Mouse (Mus musculus) liver, embryonic 13.5 days (tissue): ENCODE data around the gene Bpi. TPM values are rescaled to one million over a fixed set of nuclear protein-coding genes. Genes with fewer than 3 reads are reported as not detected.

Experiments used
- ATAC-seq: fragments of 200-750 bp; cut with Nextera tagmentation; 2 replicates; pipeline ENCODE4 v1.8.0; 2017; ENCODE audit warnings: low read depth, mild to moderate bottlenecking, moderate number of reproducible peaks, moderate library complexity
- DNase-seq: peaks from one replicate; pipeline ENCODE4 v3.0.0; 2022
- H3K27ac ChIP-seq: fragments of 300-500 bp; sonication (generic); 2 replicates; pipeline ENCODE4 v1.5.1; 2015; ENCODE audit warnings: moderate library complexity, mild to moderate bottlenecking, inconsistent platforms
- H3K27me3 ChIP-seq: fragments of 300-500 bp; sonication (generic); 2 replicates; pipeline ENCODE4 v1.6.1; 2015; ENCODE audit warnings: mild to moderate bottlenecking, inconsistent platforms
- H3K36me3 ChIP-seq: fragments of 300-500 bp; sonication (generic); 2 replicates; pipeline ENCODE4 v1.6.1; 2015; ENCODE audit warnings: mild to moderate bottlenecking, inconsistent platforms
- H3K4me1 ChIP-seq: fragments of 300-500 bp; sonication (generic); replicated peaks from 2 replicates; pipeline ENCODE4 v1.6.1; 2015; ENCODE audit warnings: inconsistent platforms
- H3K4me2 ChIP-seq: fragments of 300-500 bp; sonication (generic); 2 replicates; pipeline ENCODE4 v1.6.1; 2015; ENCODE audit warnings: inconsistent platforms, mild to moderate bottlenecking, moderate library complexity
- H3K4me3 ChIP-seq: fragments of 300-500 bp; sonication (generic); replicated peaks from 2 replicates; pipeline ENCODE4 v1.5.1; 2015; ENCODE audit warnings: mild to moderate bottlenecking, inconsistent platforms
- H3K9ac ChIP-seq: fragments of 300-500 bp; sonication (generic); 2 replicates; pipeline ENCODE4 v1.6.1; 2015; ENCODE audit warnings: mild to moderate bottlenecking, inconsistent platforms
- H3K9me3 ChIP-seq: fragments of 300-500 bp; sonication (generic); replicated peaks from 2 replicates; pipeline ENCODE4 v1.6.1; 2016; ENCODE audit warnings: inconsistent platforms
- WGBS: fragments of 180-500 bp; shearing (Covaris S2); methylation state at CpG from one replicate; pipeline ENCODE4 v1.1.7; 2015; ENCODE audit not compliant: insufficient replicate concordance; 5-methylcytosine and 5-hydroxymethylcytosine counted together
- polyA plus RNA-seq: library from polyadenylated mRNA; unstranded; fragments of >200 nt; fragmentation: Nextera tagmentation; extraction: Ambion mirVana; gene quantifications from 2 replicates; pipeline ENCODE4 v1.2.1, GENCODE M21; 2015

The Bpi gene
- not detected in 2 replicates for polyA plus RNA-seq

GRCm38 (mm10) chr2:158258005-158258418 is at the start of gene Bpi:
Bpi (plus strand) TSS chr2:158258094.
- Histone ChIP-seq H3K36me3 (no peaks in the 10 kb centered on the region), H3K27me3 (0 out of 2 replicates have a peak, but pooled peaks cover 10% of the 10 kb centered on the region), H3K9me3 (no peaks in the 10 kb centered on the region), H3K4me1 (peaks cover 5% of the 10 kb centered on the region), H3K4me2 (peak within 1 kb of the TSS; percentile 19; the same call in 1 of the 2 replicates), H3K27ac (no peak within 1 kb of the TSS), H3K9ac (no peak within 1 kb of the TSS), H3K4me3 (no peak within 1 kb of the TSS)
- WGBS: 23% methylated on average over 18 of the region's 18 CpGs
- DNase-seq (no peak), ATAC-seq (peak; percentile 47; the same call in 1 of the 2 replicates)

- H3K27me3 ChIP-seq: peaks cover 18% of the 10 kb centered on the region
- 33% methylated on average over 9 of the region's 9 CpGs for WGBS
These were observed 48.1 kb upstream of the Bpi start for GRCm38 (mm10) chr2:158209776-158210175.

GRCm38 (mm10) chr2:158210503-158210902 is 47.4 kb upstream of the Bpi start:
- WGBS: 42% methylated on average over 4 of the region's 4 CpGs
- DNase-seq: peak; percentile 24

More at GRCm38 (mm10) chr2:158209776-158210175, 48.1 kb upstream of the Bpi start:
- DNase-seq: no peak
- ATAC-seq: no peak
- Histone ChIP-seq H3K9ac (no peak overlapping the region), H3K4me1 (peaks cover 22% of the 10 kb centered on the region), H3K27ac (no peak overlapping the region), H3K4me2 (no peak overlapping the region), H3K4me3 (no peak overlapping the region), H3K36me3 (no peaks in the 10 kb centered on the region), H3K9me3 (no peaks in the 10 kb centered on the region)

DNA sequence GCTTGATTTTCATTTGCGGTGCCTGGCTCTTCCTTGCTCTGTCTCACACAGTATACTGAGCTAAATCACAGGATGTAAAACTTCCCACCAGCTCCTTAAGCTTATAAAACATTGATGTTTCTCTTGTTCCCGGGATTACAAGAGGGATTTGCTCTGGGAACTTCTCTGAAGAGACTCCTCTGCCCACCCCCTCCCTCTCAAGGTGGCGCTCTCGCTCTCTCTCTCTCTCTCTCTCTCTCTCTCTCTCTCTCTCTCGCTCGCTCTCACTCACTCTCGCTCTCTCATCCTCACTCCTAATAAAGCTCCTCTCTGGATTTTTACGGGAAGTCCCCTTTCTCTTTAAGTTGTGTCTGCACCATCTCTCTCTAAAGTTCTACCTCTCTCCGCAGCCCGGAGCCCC is 46.9 kb upstream of the Bpi start:
- WGBS: 34% methylated on average over 10 of the region's 10 CpGs
- no peak for DNase-seq
- H3K4me2 ChIP-seq: no peak overlapping the region

More at GRCm38 (mm10) chr2:158210503-158210902, 47.4 kb upstream of the Bpi start:
- Histone ChIP-seq H3K27me3 (peaks cover 18% of the 10 kb centered on the region), H3K36me3 (no peaks in the 10 kb centered on the region), H3K4me2 (no peak overlapping the region), H3K9ac (no peak overlapping the region), H3K4me1 (peaks cover 26% of the 10 kb centered on the region), H3K4me3 (no peak overlapping the region), H3K9me3 (no peaks in the 10 kb centered on the region), H3K27ac (no peak overlapping the region)
- no peak for ATAC-seq

DNA sequence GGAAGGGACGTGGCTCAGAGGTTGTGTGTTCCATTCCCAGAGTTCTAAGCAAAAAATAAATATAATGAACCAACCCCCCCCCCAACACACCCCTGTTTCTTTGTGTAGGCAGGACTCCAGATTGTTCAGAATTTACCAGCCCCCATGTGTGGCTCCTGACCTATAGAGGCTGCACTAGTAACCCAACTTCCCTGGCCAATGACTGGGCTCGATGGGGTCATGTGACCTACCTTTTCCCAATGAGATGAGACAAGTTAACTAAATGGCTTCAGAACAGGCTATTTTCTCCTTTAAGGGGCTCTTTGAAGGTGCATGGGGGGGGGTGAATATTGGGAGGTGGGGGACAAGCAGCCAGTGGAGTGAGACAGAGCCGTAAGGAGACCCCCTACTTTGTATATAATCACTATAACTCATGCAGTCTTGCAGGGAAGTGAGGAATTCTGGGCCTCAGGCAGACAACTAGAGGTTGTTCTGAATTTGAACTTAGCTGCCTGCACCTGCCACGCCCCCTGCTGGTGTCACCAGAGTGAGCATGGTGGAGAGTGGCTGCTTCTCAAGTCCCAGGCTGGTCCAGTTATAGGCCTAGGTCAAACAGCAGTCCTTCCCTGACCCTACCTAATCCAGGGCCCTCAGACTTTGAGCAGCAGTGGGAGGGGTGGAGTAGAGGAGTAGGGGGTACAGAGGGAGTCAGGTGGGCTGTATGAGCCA is 46.0 kb upstream of the Bpi start:
- no peak overlapping the region for H3K27ac ChIP-seq

More for the DNA sequence above, 46.9 kb upstream of the Bpi start:
- Histone ChIP-seq H3K27ac (no peak overlapping the region), H3K4me3 (no peak overlapping the region), H3K9me3 (no peaks in the 10 kb centered on the region), H3K27me3 (peaks cover 18% of the 10 kb centered on the region), H3K9ac (no peak overlapping the region), H3K36me3 (no peaks in the 10 kb centered on the region), H3K4me1 (peaks cover 30% of the 10 kb centered on the region)
- ATAC-seq: no peak

DNA sequence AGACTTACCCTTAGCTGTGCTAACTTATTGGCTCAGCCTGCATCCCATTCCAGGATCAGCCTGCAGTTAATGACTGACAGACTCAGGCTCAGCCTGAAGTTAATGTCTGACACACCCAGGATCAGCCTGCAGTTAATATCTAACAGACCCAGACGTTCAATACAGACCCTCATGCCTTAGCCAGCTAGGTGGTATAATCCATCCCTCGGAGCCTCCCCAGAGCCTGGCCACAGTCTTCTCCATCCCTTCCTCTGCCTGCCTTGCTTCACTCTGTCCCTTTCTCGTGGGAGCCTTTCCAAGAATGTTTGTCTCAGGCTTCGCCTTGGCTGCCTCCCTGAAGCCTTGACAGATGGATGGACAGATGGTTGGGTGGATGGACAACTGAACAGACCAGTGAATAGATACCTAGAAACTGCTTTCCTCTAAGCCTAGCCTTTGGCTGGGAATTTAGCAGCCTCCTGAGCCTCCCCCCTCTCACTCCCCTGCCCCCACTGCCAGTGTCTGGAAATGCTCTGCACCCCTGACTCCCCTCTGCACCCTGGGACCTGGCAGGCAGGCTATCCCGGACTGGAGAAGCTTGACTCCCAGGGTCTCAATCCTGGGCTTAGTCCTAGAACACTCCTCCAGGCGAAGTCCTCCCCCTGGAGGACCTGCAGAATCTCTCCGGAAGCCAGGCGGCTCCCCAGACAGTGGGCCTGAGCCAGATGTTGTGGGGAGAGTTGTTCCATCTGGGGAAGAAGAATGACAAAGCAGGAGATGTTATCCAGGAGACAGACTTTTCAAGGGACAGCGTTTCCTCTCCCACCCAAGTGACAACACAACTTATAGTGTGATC is 42.4 kb upstream of the Bpi start:
- ATAC-seq: no peak
- H3K9me3 ChIP-seq: no peaks in the 10 kb centered on the region
- H3K9ac ChIP-seq: no peak overlapping the region
- peaks cover 20% of the 10 kb centered on the region for H3K4me1 ChIP-seq
- H3K4me3 ChIP-seq: no peak overlapping the region
- peaks cover 6% of the 10 kb centered on the region; the same call in 1 of the 2 replicates for H3K27me3 ChIP-seq
- no peak for DNase-seq
- H3K36me3 ChIP-seq: no peaks in the 10 kb centered on the region
- no peak overlapping the region for H3K27ac ChIP-seq
- H3K4me2 ChIP-seq: no peak overlapping the region
- WGBS: 44% methylated on average over 9 of the region's 9 CpGs

More for the DNA sequence above, 46.0 kb upstream of the Bpi start:
- Histone ChIP-seq H3K27me3 (peaks cover 18% of the 10 kb centered on the region), H3K4me1 (peaks cover 30% of the 10 kb centered on the region), H3K4me2 (no peak overlapping the region), H3K9me3 (no peaks in the 10 kb centered on the region), H3K4me3 (no peak overlapping the region), H3K9ac (no peak overlapping the region), H3K36me3 (no peaks in the 10 kb centered on the region)
- ATAC-seq (no peak), DNase-seq (no peak)
- 47% methylated on average over 4 of the region's 4 CpGs for WGBS

GRCm38 (mm10) chr2:158216510-158216909 is 41.4 kb upstream of the Bpi start:
- no peak for ATAC-seq
- Histone ChIP-seq H3K4me3 (no peak overlapping the region), H3K27me3 (peaks cover 7% of the 10 kb centered on the region; the same call in 1 of the 2 replicates), H3K4me1 (peaks cover 19% of the 10 kb centered on the region), H3K9me3 (no peaks in the 10 kb centered on the region), H3K27ac (no peak overlapping the region), H3K4me2 (no peak overlapping the region), H3K9ac (no peak overlapping the region), H3K36me3 (no peaks in the 10 kb centered on the region)
- WGBS: 62% methylated on average over 8 of the region's 8 CpGs
- DNase-seq: no peak

DNA sequence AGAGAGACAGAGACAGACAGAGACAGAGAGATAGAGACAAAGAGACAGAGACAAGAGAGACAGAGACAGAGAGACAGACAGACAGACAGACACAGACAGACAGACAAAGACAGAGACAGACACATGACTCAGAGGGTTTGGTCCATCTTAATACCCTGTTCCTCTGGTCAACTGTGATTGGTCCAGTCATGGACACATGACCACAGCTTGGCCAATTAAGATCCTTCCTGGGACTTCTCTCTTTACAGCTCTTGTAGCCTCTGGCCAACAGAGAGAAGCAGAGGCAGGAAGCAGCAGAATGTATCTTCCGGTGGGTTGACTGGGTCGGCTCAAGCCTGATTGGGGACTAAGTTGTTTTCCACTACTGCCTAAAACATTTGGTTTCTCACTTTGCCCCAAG is 38.3 kb upstream of the Bpi start:
- H3K27me3 ChIP-seq: 0 out of 2 replicates have a peak, but pooled peaks cover 2% of the 10 kb centered on the region
- H3K27ac ChIP-seq: no peak overlapping the region
- H3K4me1 ChIP-seq: peaks cover 10% of the 10 kb centered on the region
- H3K9ac ChIP-seq: no peak overlapping the region
- H3K9me3 ChIP-seq: no peaks in the 10 kb centered on the region
- DNase-seq (no peak), ATAC-seq (no peak)
- no peak overlapping the region for H3K4me3 ChIP-seq
- no peak overlapping the region for H3K4me2 ChIP-seq
- no peaks in the 10 kb centered on the region for H3K36me3 ChIP-seq
- WGBS: 55% methylated on average over 2 of the region's 2 CpGs

GRCm38 (mm10) chr2:158221446-158222084 is 36.3 kb upstream of the Bpi start:
- Histone ChIP-seq H3K4me2 (no peak overlapping the region), H3K36me3 (no peaks in the 10 kb centered on the region), H3K27ac (no peak overlapping the region), H3K9ac (no peak overlapping the region), H3K4me1 (no peaks in the 10 kb centered on the region; the same call in 1 of the 2 replicates), H3K9me3 (no peaks in the 10 kb centered on the region), H3K27me3 (0 out of 2 replicates have a peak, but pooled peaks cover 2% of the 10 kb centered on the region), H3K4me3 (no peak overlapping the region)
- 56% methylated on average over 9 of the region's 9 CpGs for WGBS
- DNase-seq (no peak), ATAC-seq (no peak)

- Histone ChIP-seq H3K9ac (no peak overlapping the region), H3K27ac (no peak overlapping the region), H3K36me3 (no peaks in the 10 kb centered on the region), H3K4me3 (no peak overlapping the region), H3K4me2 (no peak overlapping the region), H3K27me3 (peaks cover 10% of the 10 kb centered on the region), H3K9me3 (no peaks in the 10 kb centered on the region), H3K4me1 (no peaks in the 10 kb centered on the region; the same call in 1 of the 2 replicates)
- DNase-seq: no peak
- 57% methylated on average over 4 of the region's 4 CpGs for WGBS
- ATAC-seq: no peak
These were observed 35.2 kb upstream of the Bpi start for GRCm38 (mm10) chr2:158222664-158223063.

- 58% methylated on average over 3 of the region's 3 CpGs for WGBS
- Histone ChIP-seq H3K27me3 (peaks cover 17% of the 10 kb centered on the region), H3K4me3 (no peak overlapping the region), H3K4me1 (no peaks in the 10 kb centered on the region; the same call in 1 of the 2 replicates), H3K27ac (no peak overlapping the region), H3K4me2 (no peak overlapping the region), H3K9ac (no peak overlapping the region), H3K9me3 (no peaks in the 10 kb centered on the region), H3K36me3 (no peaks in the 10 kb centered on the region)
- ATAC-seq: no peak
- no peak for DNase-seq
These were observed 34.4 kb upstream of the Bpi start for GRCm38 (mm10) chr2:158223497-158223896.
